Mouse (Mus musculus) heart, embryonic 10.5 days (tissue): ENCODE measurements around the gene Fgf13. TPM values are rescaled to one million over a fixed set of nuclear protein-coding genes. Genes with fewer than 3 reads are reported as not detected.

ENCODE experiments used
- DNase-seq: peaks from one replicate; pipeline ENCODE4 v3.0.0-alpha.2; 2017; ENCODE audit warnings: low spot score
- H3K27ac ChIP-seq: fragments of 300-500 bp; sonication (generic); 2 replicates; pipeline ENCODE4 v1.5.1; 2016; ENCODE audit warnings: mild to moderate bottlenecking
- H3K27me3 ChIP-seq: fragments of 300-500 bp; sonication (generic); 2 replicates; pipeline ENCODE4 v1.6.1; 2016; ENCODE audit warnings: mild to moderate bottlenecking; ENCODE audit not compliant: poor library complexity, insufficient read depth, severe bottlenecking
- H3K36me3 ChIP-seq: fragments of 300-500 bp; sonication (generic); 2 replicates; pipeline ENCODE4 v1.6.1; 2016; ENCODE audit warnings: mild to moderate bottlenecking, moderate library complexity
- H3K4me1 ChIP-seq: fragments of 300-500 bp; sonication (generic); 2 replicates; pipeline ENCODE4 v1.6.1; 2016; ENCODE audit warnings: mild to moderate bottlenecking
- H3K4me3 ChIP-seq: fragments of 300-500 bp; sonication (generic); 2 replicates; pipeline ENCODE4 v1.5.1; 2016; ENCODE audit warnings: mild to moderate bottlenecking, moderate library complexity
- H3K9me3 ChIP-seq: fragments of 300-500 bp; sonication (generic); 2 replicates; pipeline ENCODE4 v1.6.1; 2016; ENCODE audit warnings: mild to moderate bottlenecking, moderate library complexity
- WGBS: fragments of 180-500 bp; shearing (Covaris S2); methylation state at CpG from one replicate; pipeline ENCODE4 v1.1.7; 2016; 5-methylcytosine and 5-hydroxymethylcytosine counted together
- polyA plus RNA-seq: library from polyadenylated mRNA; unstranded; fragments of >200 nt; fragmentation: Nextera tagmentation; extraction: Ambion mirVana; gene quantifications from 2 replicates; pipeline ENCODE4 v1.2.1, GENCODE M21; 2016

The Fgf13 gene
- 25.8 and 48.0 TPM in 2 replicates for polyA plus RNA-seq

DNA sequence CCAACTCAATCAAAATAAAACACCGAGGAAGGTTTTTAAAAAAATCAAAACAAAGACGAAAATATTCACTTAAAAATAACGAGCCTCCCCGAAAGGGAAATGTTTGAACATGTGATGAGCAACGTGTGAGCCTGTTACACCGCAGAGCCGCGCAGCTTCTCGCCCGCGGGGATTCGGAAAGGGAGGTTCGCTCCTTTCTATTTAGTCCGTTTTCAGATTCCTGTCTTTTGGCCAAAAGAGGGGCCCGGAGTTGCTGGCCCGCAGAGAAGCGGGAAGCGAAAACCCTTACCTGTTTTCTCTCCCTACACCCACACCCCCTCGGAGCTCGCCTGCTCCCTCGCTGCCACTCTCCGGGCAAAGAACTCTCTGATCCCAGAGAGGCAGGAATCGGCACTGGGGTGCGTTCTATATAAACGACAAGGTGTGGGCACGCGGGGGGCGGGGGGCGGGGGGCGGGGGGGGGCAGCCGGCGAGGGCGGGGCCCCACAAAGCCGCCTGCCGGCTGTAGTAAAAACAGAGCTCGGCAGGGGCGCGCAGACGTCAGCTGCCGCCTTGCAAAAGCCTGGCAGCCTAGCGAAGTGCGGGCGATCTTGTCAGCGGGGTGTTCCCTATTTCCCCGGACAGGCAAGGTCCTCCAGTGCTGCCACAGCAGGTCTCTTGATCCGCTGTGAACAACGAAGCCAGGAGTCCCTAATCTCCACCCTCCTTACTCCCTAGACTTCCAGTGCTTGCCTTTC, at the start of gene Fgf13:
TSS of gene Fgf13 (minus strand) at position 377 of the 737 bp plus-strand sequence.
- no peak for DNase-seq
- peak within 1 kb of the TSS; percentile 63 for H3K4me3 ChIP-seq
- H3K36me3 ChIP-seq = no peaks in the 10 kb centered on the region
- 13% methylated on average over 43 of the region's 47 CpGs for WGBS
- no peaks in the 10 kb centered on the region for H3K9me3 ChIP-seq
- peaks cover 34% of the 10 kb centered on the region for H3K27me3 ChIP-seq
- no peaks in the 10 kb centered on the region for H3K4me1 ChIP-seq
- H3K27ac ChIP-seq = peak within 1 kb of the TSS; percentile 85

DNA sequence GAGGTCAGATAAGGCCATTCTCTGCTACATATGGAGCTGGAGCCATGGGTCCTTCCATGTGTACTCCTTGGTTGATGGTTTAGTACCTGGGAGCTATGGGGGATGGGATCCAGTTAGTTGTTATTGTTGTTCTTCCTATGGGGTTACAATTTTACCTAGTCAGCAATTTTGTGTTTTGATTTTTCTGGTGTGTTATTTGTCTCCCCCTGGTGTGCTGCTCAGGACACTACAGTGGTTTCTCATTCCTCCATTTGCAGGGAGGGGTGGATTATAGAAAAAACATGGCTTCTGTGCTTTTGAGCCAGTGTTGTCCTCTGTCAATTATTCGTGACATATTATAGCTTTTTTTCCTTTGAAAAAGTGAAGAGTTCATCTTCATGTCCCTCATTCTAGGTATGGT, 38.7 kb upstream of the Fgf13 start:
- Histone ChIP-seq H3K27ac (no peak overlapping the region), H3K4me1 (no peaks in the 10 kb centered on the region), H3K27me3 (no peaks in the 10 kb centered on the region), H3K36me3 (no peaks in the 10 kb centered on the region), H3K9me3 (no peaks in the 10 kb centered on the region), H3K4me3 (no peak overlapping the region)
- DNase-seq = no peak
- WGBS = 55% methylated on average over 1 of the region's 1 CpGs

DNA sequence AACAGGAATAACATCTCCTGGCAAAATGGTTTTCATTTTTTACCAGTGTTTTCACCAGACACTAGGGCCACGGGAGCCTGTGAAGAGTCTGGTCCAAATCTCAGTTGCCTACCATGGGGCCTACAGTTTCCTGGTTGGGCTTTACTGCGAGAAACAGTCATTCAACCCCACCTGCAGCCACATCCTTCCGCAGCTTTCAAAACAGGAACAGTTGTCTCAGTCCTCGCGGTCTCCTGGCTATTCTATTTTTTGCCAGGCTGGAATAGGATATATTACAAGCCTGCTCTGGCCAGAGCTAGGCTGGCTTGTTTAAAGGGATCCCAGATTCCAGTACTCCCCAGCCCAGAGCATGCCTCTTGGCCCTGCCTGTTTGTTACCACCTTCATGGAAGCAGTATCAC, 21.2 kb upstream of the Fgf13 start:
- no peaks in the 10 kb centered on the region for H3K9me3 ChIP-seq
- no peak overlapping the region for H3K4me3 ChIP-seq
- H3K36me3 ChIP-seq = no peaks in the 10 kb centered on the region
- no peaks in the 10 kb centered on the region for H3K27me3 ChIP-seq
- no peak for DNase-seq
- H3K27ac ChIP-seq = no peak overlapping the region
- no peaks in the 10 kb centered on the region for H3K4me1 ChIP-seq
- 31% methylated on average over 5 of the region's 5 CpGs for WGBS

DNA sequence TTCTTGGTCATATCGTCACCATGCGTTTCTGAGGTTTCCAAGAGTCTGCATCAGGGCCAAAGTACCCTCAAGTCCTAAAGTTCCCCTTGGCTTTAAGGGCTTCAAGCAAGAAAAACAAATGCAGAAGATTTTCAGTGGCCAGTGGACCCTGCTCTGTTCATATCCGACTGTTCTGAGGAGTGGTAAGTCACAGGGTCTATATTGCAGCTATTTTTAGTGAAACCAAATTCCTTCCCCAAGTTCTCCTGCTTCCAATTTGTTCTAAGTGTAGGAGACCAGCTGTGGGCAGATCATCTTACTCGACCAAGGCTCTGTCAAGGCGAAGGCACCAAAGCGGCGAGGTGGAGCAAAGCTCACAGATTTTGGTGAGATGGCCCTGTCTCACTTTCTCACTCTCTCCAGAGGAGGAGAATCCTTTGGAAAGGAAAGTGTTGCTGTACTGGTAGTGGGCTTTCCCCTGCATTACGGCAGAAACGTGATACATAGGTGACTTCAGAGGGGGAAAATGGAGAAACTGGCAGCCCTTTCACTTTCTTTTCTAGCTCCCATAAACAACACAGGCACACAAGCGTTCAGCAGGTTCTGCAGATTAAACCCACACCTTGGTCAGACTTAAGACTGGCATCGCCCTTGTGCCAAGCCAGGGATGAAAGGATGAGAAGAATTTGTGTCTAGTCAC, 17.8 kb upstream of the Fgf13 start:
- H3K4me3 ChIP-seq = no peak overlapping the region

DNA sequence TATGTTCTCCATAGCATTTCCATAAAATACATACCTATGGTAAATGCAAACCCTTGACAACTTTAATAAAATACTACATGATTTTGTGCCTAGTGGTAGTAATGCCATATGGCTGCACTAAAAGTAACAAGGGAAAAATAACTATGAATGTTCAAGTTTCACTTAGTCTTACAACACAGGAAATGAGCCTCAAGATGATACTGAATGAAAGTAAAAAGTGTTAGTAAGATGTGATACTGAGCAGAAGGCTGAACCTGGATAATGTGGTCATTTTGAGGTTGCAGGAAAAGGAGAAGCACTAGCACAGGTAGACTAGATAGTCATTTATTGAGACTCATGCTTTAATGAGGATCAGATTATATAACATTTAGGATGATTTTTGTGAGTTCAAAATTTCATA, 16.2 kb upstream of the Fgf13 start:
- no peak overlapping the region for H3K27ac ChIP-seq
- no peaks in the 10 kb centered on the region for H3K4me1 ChIP-seq
- DNase-seq = no peak
- H3K4me3 ChIP-seq = no peak overlapping the region
- no peaks in the 10 kb centered on the region for H3K27me3 ChIP-seq
- H3K36me3 ChIP-seq = no peaks in the 10 kb centered on the region
- no peaks in the 10 kb centered on the region for H3K9me3 ChIP-seq

More for the DNA sequence above, 17.8 kb upstream of the Fgf13 start:
- H3K4me1 ChIP-seq = no peaks in the 10 kb centered on the region
- H3K9me3 ChIP-seq = no peaks in the 10 kb centered on the region
- DNase-seq = no peak
- H3K36me3 ChIP-seq = no peaks in the 10 kb centered on the region
- no peaks in the 10 kb centered on the region for H3K27me3 ChIP-seq
- no peak overlapping the region for H3K27ac ChIP-seq
- WGBS = 61% methylated on average over 11 of the region's 11 CpGs

DNA sequence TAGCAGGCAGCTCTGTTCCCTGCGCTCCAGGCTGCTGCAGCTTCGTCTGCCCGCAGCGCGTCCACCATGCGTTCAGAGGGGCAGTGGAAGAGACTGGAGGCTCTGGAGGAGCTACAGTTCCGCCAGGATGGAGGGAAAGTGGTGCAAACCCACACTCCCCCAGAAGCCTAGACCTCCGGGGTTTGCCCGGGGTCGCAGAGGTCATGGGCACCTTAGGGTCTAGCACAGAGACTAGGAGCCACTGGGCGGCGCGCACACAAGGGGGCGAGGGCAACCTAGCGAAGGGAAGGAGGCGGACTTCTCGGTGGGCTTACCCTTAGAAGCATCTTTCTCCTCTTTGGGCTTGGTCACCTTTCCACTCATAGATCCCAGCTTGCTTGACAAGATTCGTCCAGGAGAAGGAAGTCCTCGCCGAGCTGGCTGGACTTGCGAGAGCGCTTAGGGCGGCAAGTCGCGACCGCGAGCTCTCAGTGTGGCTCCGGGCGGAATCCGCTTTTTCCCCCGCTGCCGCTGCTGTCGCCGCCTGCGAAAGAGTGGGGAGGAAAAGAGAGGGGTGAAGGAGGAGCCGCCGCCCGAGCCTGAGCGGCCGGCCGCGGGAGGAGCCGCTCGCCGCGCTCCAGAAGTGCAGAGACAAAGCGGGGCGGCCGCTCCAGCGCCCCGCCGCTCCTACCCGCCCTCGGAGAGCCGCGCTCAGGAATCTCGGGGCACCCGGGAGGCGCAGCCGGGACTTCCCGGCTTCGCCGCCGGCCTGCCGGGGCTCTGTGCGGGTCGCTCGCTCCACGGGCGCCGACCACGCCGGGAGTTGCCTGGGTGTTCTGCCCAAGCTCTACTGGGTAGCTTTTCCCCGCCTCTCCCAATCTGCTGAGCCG, 811 bp downstream of the Fgf13 start:
- peak overlapping the region; percentile 85 for H3K27ac ChIP-seq
- DNase-seq = no peak
- H3K36me3 ChIP-seq = no peaks in the 10 kb centered on the region
- no peaks in the 10 kb centered on the region for H3K9me3 ChIP-seq
- peaks cover 34% of the 10 kb centered on the region for H3K27me3 ChIP-seq
- H3K4me3 ChIP-seq = peak overlapping the region; percentile 63
- no peaks in the 10 kb centered on the region for H3K4me1 ChIP-seq
- 11% methylated on average over 50 of the region's 75 CpGs for WGBS

DNA sequence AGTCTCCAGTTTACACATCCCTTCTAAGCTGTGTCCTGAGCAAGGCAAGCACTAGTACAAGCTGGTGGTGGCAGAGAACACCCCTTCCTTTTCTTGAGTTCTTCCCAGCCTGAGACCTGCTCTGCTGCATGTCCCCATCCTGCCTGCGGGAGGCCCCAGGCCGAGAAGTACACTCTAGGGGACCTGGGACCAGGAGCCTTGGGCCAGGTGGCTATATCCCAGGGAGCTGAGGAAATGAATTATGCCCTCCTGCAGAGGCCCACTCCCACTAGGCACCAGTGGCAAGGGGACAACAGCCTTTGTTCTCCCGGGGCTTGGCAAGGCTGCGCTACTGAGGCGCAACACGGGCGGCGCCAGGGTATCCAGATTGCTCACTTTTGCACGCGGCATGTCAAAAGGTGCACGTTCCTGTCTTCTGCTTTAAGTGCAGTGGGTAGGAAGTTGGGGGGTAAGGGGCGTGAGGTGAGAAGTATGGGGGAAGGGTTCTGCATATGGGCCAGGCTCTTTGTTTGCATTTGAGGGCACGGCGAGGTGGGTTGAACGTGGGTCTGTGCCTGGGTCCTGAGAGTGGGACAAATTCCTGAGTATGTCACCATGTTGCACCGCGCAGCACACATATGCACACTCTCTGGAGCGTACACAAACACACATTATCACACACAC, 1.7 kb downstream of the Fgf13 start:
- no peak for DNase-seq
- WGBS = 31% methylated on average over 18 of the region's 18 CpGs
- H3K27ac ChIP-seq = 0 out of 2 replicates have a peak overlapping the region, but pooled peaks have one; percentile 85

DNA sequence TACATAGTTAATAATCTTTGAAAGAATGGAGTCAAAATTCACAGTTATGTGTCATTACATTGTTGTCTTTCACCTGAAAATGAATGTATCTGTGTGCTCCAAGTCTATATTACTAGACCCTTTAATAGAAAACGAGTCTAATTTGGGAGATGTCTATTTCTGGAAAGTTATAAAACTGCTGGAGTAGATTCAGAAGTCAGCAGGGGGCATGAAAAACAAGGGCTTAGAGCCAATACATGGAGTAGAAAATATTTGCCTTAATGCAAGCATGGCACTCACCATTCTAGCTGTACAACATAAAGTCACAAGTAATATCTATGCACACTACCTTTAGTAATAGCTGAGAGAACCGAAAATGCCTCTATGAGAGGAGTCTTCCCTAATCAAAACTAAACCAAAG, 19.9 kb downstream of the Fgf13 start:
- 67% methylated on average over 2 of the region's 2 CpGs for WGBS
- H3K9me3 ChIP-seq = no peaks in the 10 kb centered on the region
- no peaks in the 10 kb centered on the region for H3K36me3 ChIP-seq
- no peaks in the 10 kb centered on the region for H3K27me3 ChIP-seq
- H3K4me3 ChIP-seq = no peak overlapping the region
- H3K27ac ChIP-seq = no peak overlapping the region
- H3K4me1 ChIP-seq = no peaks in the 10 kb centered on the region
- DNase-seq = no peak

More for the DNA sequence above, 1.7 kb downstream of the Fgf13 start:
- Histone ChIP-seq H3K27me3 (peaks cover 34% of the 10 kb centered on the region), H3K9me3 (no peaks in the 10 kb centered on the region), H3K36me3 (no peaks in the 10 kb centered on the region), H3K4me1 (no peaks in the 10 kb centered on the region), H3K4me3 (peak overlapping the region; percentile 63)

DNA sequence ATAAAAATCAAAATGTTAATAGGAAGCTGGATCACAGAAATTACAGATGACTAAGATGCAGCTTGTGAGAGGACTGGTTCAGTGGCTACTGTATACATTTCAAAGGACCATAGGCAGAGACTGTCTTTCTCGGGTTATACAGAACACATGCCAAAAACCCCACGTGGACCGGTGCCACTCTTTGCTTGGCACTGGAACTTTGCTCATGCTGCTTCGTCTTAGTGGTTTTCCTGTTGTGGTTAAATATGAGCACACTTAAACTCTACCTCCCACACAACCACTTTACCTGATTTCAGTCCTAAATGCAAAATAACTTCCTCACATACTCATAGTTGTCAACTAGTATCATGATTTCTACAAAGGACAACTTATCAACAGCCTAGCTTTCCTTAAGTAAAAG, 59.6 kb downstream of the Fgf13 start:
- no peak overlapping the region for H3K4me3 ChIP-seq
- no peak overlapping the region for H3K27ac ChIP-seq
- no peaks in the 10 kb centered on the region for H3K9me3 ChIP-seq
- no peaks in the 10 kb centered on the region for H3K4me1 ChIP-seq
- no peak for DNase-seq
- no peaks in the 10 kb centered on the region for H3K27me3 ChIP-seq
- H3K36me3 ChIP-seq = no peaks in the 10 kb centered on the region
- 78% methylated on average over 4 of the region's 4 CpGs for WGBS

DNA sequence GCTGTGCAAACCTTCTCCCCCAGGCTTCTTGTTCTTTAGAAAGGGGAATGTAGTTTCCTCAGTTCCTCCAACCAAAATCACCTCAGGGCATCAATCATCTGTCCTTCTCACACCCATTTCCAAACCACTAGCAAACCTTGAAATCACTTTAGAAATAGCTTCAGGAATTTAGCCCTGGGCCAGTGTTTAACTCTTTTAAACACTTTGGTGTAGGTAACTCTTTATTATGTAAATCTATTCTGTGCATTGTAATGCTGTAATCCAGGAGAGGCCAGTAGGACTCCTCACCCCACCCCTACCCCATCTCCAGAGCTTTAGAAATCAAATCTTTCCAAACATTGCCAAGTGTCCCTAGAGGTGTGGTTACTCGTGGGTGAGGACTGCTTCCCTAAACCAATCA, 74.5 kb downstream of the Fgf13 start:
- DNase-seq = no peak
- Histone ChIP-seq H3K27ac (no peak overlapping the region), H3K27me3 (no peaks in the 10 kb centered on the region), H3K36me3 (no peaks in the 10 kb centered on the region), H3K4me1 (no peaks in the 10 kb centered on the region), H3K4me3 (no peak overlapping the region), H3K9me3 (no peaks in the 10 kb centered on the region)
- 41% methylated on average over 1 of the region's 1 CpGs for WGBS

DNA sequence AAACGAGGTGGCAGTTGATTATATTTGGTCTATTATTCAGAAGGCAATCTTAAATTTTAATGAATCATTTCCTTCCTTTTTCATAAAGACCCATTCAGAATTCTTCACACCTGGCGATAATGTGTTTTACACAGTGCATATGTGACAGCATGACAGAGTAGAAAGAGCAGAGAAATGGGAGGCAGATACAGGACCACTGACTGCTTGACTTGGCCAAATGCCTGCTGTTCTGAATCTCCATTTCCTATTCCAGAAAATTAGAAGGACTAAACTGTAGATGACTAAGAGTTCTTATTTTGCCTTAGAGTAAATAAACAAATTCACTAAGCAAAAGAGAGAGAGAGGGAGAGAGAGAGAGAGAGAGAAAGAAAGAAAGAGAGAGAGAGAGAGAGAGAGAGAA, 82.4 kb downstream of the Fgf13 start:
- DNase-seq = no peak
- 64% methylated on average over 2 of the region's 2 CpGs for WGBS

DNA sequence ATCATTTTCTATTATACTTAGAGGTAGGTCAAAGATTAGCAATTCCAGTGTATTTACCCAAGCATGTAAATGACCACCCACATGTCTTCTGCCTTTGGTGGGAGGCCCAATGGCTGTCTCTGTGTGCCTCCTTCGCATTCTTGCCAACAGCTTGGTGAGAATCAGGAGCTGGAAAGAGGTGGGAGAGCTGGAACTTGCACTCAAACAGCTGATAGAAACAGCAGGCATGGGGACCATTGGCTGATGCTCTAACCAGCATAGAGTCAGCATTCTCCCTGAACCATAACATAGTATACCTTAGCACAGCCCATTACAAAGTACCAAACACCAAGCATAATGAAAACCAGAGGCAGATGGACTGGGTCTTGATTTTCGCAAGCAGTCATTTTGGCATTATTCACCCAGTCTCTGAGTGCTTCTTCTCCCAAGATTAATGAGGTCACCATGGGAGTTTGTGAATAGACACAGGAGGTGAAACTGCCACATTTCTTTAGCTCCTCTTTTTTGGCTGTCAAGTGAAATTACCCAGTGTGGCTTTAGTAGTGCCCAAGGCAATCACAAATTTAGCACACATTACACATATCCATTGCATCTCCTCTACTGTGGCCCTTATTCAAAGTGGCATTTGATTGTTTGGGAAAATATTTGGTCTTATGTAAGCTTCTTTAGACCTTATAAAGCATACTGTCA, 165.1 kb downstream of the Fgf13 start:
- H3K4me1 ChIP-seq = no peaks in the 10 kb centered on the region
- WGBS = 80% methylated on average over 2 of the region's 2 CpGs

More for the DNA sequence above, 82.4 kb downstream of the Fgf13 start:
- no peaks in the 10 kb centered on the region for H3K9me3 ChIP-seq
- H3K27ac ChIP-seq = no peak overlapping the region
- H3K36me3 ChIP-seq = no peaks in the 10 kb centered on the region
- H3K4me3 ChIP-seq = no peak overlapping the region
- H3K4me1 ChIP-seq = no peaks in the 10 kb centered on the region
- no peaks in the 10 kb centered on the region for H3K27me3 ChIP-seq

More for the DNA sequence above, 165.1 kb downstream of the Fgf13 start:
- H3K9me3 ChIP-seq = no peaks in the 10 kb centered on the region
- H3K4me3 ChIP-seq = no peak overlapping the region
- no peaks in the 10 kb centered on the region for H3K36me3 ChIP-seq
- H3K27ac ChIP-seq = no peak overlapping the region
- H3K27me3 ChIP-seq = no peaks in the 10 kb centered on the region
- no peak for DNase-seq
